Mouse (Mus musculus): Measurements from ENCODE around the gene L3mbtl3. TPM values are rescaled to one million over a fixed set of nuclear protein-coding genes. Genes with fewer than 3 reads are reported as not detected.

Gene L3mbtl3
- polyA plus RNA-seq, 1 experiment from 2014 or later: 12.3 TPM

Small RNA genes within 50 kb of the gene (microRNA-seq; reads per million reads assigned to microRNA genes)
- gene Gm27754: not detected

Other genes starting within 250 kb of the L3mbtl3 start
- not detected in 2 replicates for gene Samd3, start 146.3 kb downstream of the L3mbtl3 start, polyA plus RNA-seq (2014; fragmentation: Nextera tagmentation; extraction: Ambion mirVana)